Mouse (Mus musculus): ENCODE data around the gene Acr. TPM values are rescaled to one million over a fixed set of nuclear protein-coding genes. Genes with fewer than 3 reads are reported as not detected.

Acr gene
- total RNA-seq, 2 experiments from 2014 or later, result 0.28 to 0.30 TPM

GRCm38 (mm10) chr15:89547321-89547720 is 20.8 kb upstream of the Acr start:
- DNase-seq, result no peak
- intact Hi-C loops (cut with DNase I), result no loop called here

GRCm38 (mm10) chr15:89547824-89548601 is 20.1 kb upstream of the Acr start:
- DNase-seq, result no peak

GRCm38 (mm10) chr15:89548837-89549236 is 19.3 kb upstream of the Acr start:
- DNase-seq, result no peak
- intact Hi-C loops (cut with DNase I), result no loop called here

More at GRCm38 (mm10) chr15:89547824-89548601, 20.1 kb upstream of the Acr start:
- intact Hi-C loops (cut with DNase I), result no loop called here

- DNase-seq, result no peak
- intact Hi-C loops (cut with DNase I), result no loop called here
Observed at GRCm38 (mm10) chr15:89550506-89550905, 17.6 kb upstream of the Acr start.

GRCm38 (mm10) chr15:89551733-89552132 is 16.4 kb upstream of the Acr start:
- intact Hi-C loops (cut with DNase I), result no loop called here
- DNase-seq, result no peak

GRCm38 (mm10) chr15:89555591-89555990 is 12.5 kb upstream of the Acr start:
- DNase-seq, result no peak
- intact Hi-C loops (cut with DNase I), result no loop called here

- intact Hi-C loops (cut with DNase I), result no loop called here
- no peak for DNase-seq
Observed at GRCm38 (mm10) chr15:89556401-89557178, 11.5 kb upstream of the Acr start.

GRCm38 (mm10) chr15:89557179-89557995 is 10.7 kb upstream of the Acr start:
- intact Hi-C loops (cut with DNase I), result no loop called here
- DNase-seq, result no peak

GRCm38 (mm10) chr15:89557996-89558390 is 10.1 kb upstream of the Acr start:
- intact Hi-C loops (cut with DNase I), result no loop called here
- DNase-seq, result no peak

GRCm38 (mm10) chr15:89559202-89559731 is 8.9 kb upstream of the Acr start:
- intact Hi-C loops (cut with DNase I), result no loop called here
- DNase-seq, result no peak

- DNase-seq, result no peak
- intact Hi-C loops (cut with DNase I), result no loop called here
Observed at GRCm38 (mm10) chr15:89572147-89572546, 4.0 kb downstream of the Acr start.

- intact Hi-C loops (cut with DNase I), result no loop called here
Observed at GRCm38 (mm10) chr15:89582494-89582893, 14.4 kb downstream of the Acr start.

GRCm38 (mm10) chr15:89585101-89585500 is 17.0 kb downstream of the Acr start:
- intact Hi-C loops (cut with DNase I), result no loop called here
- DNase-seq, result no peak

More at GRCm38 (mm10) chr15:89582494-89582893, 14.4 kb downstream of the Acr start:
- no peak for DNase-seq

- intact Hi-C loops (cut with DNase I), result no loop called here
- DNase-seq, result no peak
Observed at GRCm38 (mm10) chr15:89585631-89586030, 17.5 kb downstream of the Acr start.

- no peak for DNase-seq
- intact Hi-C loops (cut with DNase I), result no loop called here
Observed at GRCm38 (mm10) chr15:89589146-89589545, 21.0 kb downstream of the Acr start.

GRCm38 (mm10) chr15:89591317-89591716 is 23.2 kb downstream of the Acr start:
- intact Hi-C loops (cut with DNase I), result no loop called here

GRCm38 (mm10) chr15:89591723-89592455 is 23.8 kb downstream of the Acr start, which contains the start of gene Rabl2:
Rabl2 (minus strand) TSS chr15:89591923.
- peak; percentile 81 to 82 for DNase-seq

More at GRCm38 (mm10) chr15:89591317-89591716, 23.2 kb downstream of the Acr start:
- no peak for DNase-seq

GRCm38 (mm10) chr15:89592548-89592947 is 24.4 kb downstream of the Acr start:
- intact Hi-C loops (cut with DNase I), result no loop called here

More at GRCm38 (mm10) chr15:89591723-89592455, 23.8 kb downstream of the Acr start, which contains the start of gene Rabl2:
- intact Hi-C loops (cut with DNase I), result no loop called here

GRCm38 (mm10) chr15:89605822-89606570 is 37.9 kb downstream of the Acr start:
- DNase-seq, result no peak
- intact Hi-C loops (cut with DNase I), result no loop called here

More at GRCm38 (mm10) chr15:89592548-89592947, 24.4 kb downstream of the Acr start:
- no peak for DNase-seq

Measured in gastrocnemius, postnatal 36 days (tissue).